Mouse (Mus musculus) MEL (cell line): ENCODE data around the gene Adap2. TPM values are rescaled to one million over a fixed set of nuclear protein-coding genes. Genes with fewer than 3 reads are reported as not detected.

Source experiments
- DNase-seq: peaks from one replicate; pipeline ENCODE4 v3.0.0; 2011; ENCODE audit warnings: low read depth, low spot score
- H3K27ac ChIP-seq: 2 replicates; pipeline ENCODE4 v1.5.1; 2012; ENCODE audit warnings: low read depth, mild to moderate bottlenecking, control low read depth, low read length, moderate library complexity; ENCODE audit not compliant: control insufficient read depth
- H3K27me3 ChIP-seq, 2 experiments: fragments of 150-350 bp in 1 of 2; sonication (generic) in 1 of 2; 2 replicates each; pipeline ENCODE4 v1.6.1; 2012; ENCODE audit warnings: low read length in 2 of 2, mild to moderate bottlenecking in 2 of 2, improper control_type of control experiment in 1 of 2, moderate library complexity in 1 of 2; ENCODE audit not compliant: insufficient read depth in 2 of 2, control insufficient read depth in 1 of 2
- H3K36me3 ChIP-seq, 2 experiments: 2 replicates each; pipeline ENCODE4 v1.6.1; 2012 to 2014; ENCODE audit warnings: low read length in 2 of 2, improper control_type of control experiment in 1 of 2, inconsistent platforms in 1 of 2, mild to moderate bottlenecking in 1 of 2; ENCODE audit not compliant: insufficient read depth in 2 of 2, control insufficient read depth in 1 of 2
- H3K4me1 ChIP-seq, 2 experiments: fragments of 150-350 bp in 1 of 2; sonication (generic) in 1 of 2; 2 replicates each; pipeline ENCODE4 v1.6.1; 2012; ENCODE audit warnings: low read length in 2 of 2, improper control_type of control experiment in 1 of 2, mild to moderate bottlenecking in 1 of 2; ENCODE audit not compliant: insufficient read depth in 2 of 2, control insufficient read depth in 1 of 2
- H3K4me3 ChIP-seq, 2 experiments: fragments of 150-350 bp in 1 of 2; sonication (generic) in 1 of 2; 2 replicates each; pipeline ENCODE4 v1.5.1; 2012; ENCODE audit warnings: low read depth in 2 of 2, low read length in 2 of 2, mild to moderate bottlenecking in 2 of 2, moderate library complexity in 2 of 2, control low read depth in 1 of 2, improper control_type of control experiment in 1 of 2; ENCODE audit not compliant: control insufficient read depth in 1 of 2, insufficient read depth in 1 of 2
- H3K79me2 ChIP-seq: 2 replicates; pipeline ENCODE4 v1.6.1; 2012; ENCODE audit warnings: mild to moderate bottlenecking, low read length, moderate library complexity; ENCODE audit not compliant: control insufficient read depth, poor library complexity, insufficient read depth
- H3K9ac ChIP-seq: 2 replicates; pipeline ENCODE4 v1.6.1; 2012; ENCODE audit warnings: low read depth, mild to moderate bottlenecking, control low read depth, low read length, moderate library complexity; ENCODE audit not compliant: control insufficient read depth, poor library complexity, severe bottlenecking
- H3K9me3 ChIP-seq: fragments of 150-350 bp; sonication (generic); replicated peaks from 2 replicates; pipeline ENCODE4 v1.6.1; 2012; ENCODE audit warnings: mild to moderate bottlenecking, low read length, improper control_type of control experiment, moderate library complexity; ENCODE audit not compliant: insufficient read depth
- BHLHE40 ChIP-seq: IDR thresholded peaks from 2 replicates; pipeline ENCODE4 v1.6.1; 2012; ENCODE audit warnings: low read depth, mild to moderate bottlenecking, inconsistent platforms, low read length, improper control_type of control experiment, borderline replicate concordance
- CHD2 ChIP-seq: IDR thresholded peaks from 2 replicates; pipeline ENCODE4 v1.6.1; 2011; ENCODE audit warnings: low read length, improper control_type of control experiment
- CTCF ChIP-seq, 3 experiments: IDR thresholded peaks in 2 of 3; conservative IDR thresholded peaks in 1 of 3; 2 replicates each; pipeline ENCODE4 v1.5.1; 2011 to 2012; ENCODE audit warnings: low read length in 3 of 3, low read depth in 2 of 3, mild to moderate bottlenecking in 2 of 3, improper control_type of control experiment in 1 of 3, inconsistent platforms in 1 of 3, mixed read lengths in 1 of 3, moderate library complexity in 1 of 3; ENCODE audit not compliant: control insufficient read depth in 1 of 3, insufficient read depth in 1 of 3, poor library complexity in 1 of 3, severe bottlenecking in 1 of 3
- ELF1 ChIP-seq: IDR thresholded peaks from 2 replicates; pipeline ENCODE4 v1.6.1; 2014; ENCODE audit warnings: low read depth, mild to moderate bottlenecking, inconsistent platforms, low read length, improper control_type of control experiment, moderate library complexity
- EP300 ChIP-seq, 2 experiments: IDR thresholded peaks; 2 replicates each; pipeline ENCODE4 v1.6.1; 2011; ENCODE audit warnings: improper control_type of control experiment in 2 of 2, low read length in 2 of 2, low read depth in 1 of 2, mild to moderate bottlenecking in 1 of 2
- ETS1 ChIP-seq: IDR thresholded peaks from 2 replicates; pipeline ENCODE4 v1.6.1; 2012; ENCODE audit warnings: low read depth, mild to moderate bottlenecking, inconsistent platforms, low read length, improper control_type of control experiment, moderate library complexity
- GABPA ChIP-seq: IDR thresholded peaks from 2 replicates; pipeline ENCODE4 v1.6.1; 2012; ENCODE audit warnings: low read depth, mild to moderate bottlenecking, inconsistent platforms, low read length, improper control_type of control experiment, moderate library complexity
- GATA1 ChIP-seq: IDR thresholded peaks from 2 replicates; pipeline ENCODE4 v1.6.1; 2011; ENCODE audit warnings: low read depth, low read length, improper control_type of control experiment
- HCFC1 ChIP-seq: IDR thresholded peaks from 2 replicates; pipeline ENCODE4 v1.6.1; 2012; ENCODE audit warnings: low read depth, mild to moderate bottlenecking, inconsistent platforms, low read length, improper control_type of control experiment, moderate library complexity
- JUND ChIP-seq: IDR thresholded peaks from 2 replicates; pipeline ENCODE4 v1.6.1; 2011; ENCODE audit warnings: low read depth, mild to moderate bottlenecking, improper control_type of control experiment, low read length
- MAFK ChIP-seq: IDR thresholded peaks from 2 replicates; pipeline ENCODE4 v1.6.1; 2011; ENCODE audit warnings: low read depth, mild to moderate bottlenecking, low read length, improper control_type of control experiment, borderline replicate concordance
- MAX ChIP-seq: IDR thresholded peaks from 2 replicates; pipeline ENCODE4 v1.6.1; 2011; ENCODE audit warnings: low read length, improper control_type of control experiment
- MEF2A ChIP-seq: IDR thresholded peaks from 2 replicates; pipeline ENCODE4 v1.6.1; 2014; ENCODE audit warnings: low read depth, mild to moderate bottlenecking, inconsistent platforms, low read length, improper control_type of control experiment; ENCODE audit not compliant: poor library complexity, insufficient replicate concordance, severe bottlenecking; ENCODE audit errors: extremely low read depth
- MYB ChIP-seq: IDR thresholded peaks from 2 replicates; pipeline ENCODE4 v1.6.1; 2011; ENCODE audit warnings: mild to moderate bottlenecking, low read depth, low read length, improper control_type of control experiment
- MYC ChIP-seq: IDR thresholded peaks from 2 replicates; pipeline ENCODE4 v1.6.1; 2011; ENCODE audit warnings: low read depth, mild to moderate bottlenecking, low read length, improper control_type of control experiment, moderate library complexity
- NRF1 ChIP-seq: IDR thresholded peaks from 2 replicates; pipeline ENCODE4 v1.6.1; 2014; ENCODE audit warnings: low read depth, mild to moderate bottlenecking, inconsistent platforms, low read length, improper control_type of control experiment, moderate library complexity; ENCODE audit not compliant: poor library complexity, insufficient read depth, severe bottlenecking
- POLR2A ChIP-seq, 2 experiments: IDR thresholded peaks; 2 replicates each; pipeline ENCODE4 v1.6.1; 2011 to 2012; ENCODE audit warnings: low read length in 2 of 2, mild to moderate bottlenecking in 2 of 2, control low read depth in 1 of 2, improper control_type of control experiment in 1 of 2, low read depth in 1 of 2, moderate library complexity in 1 of 2; ENCODE audit not compliant: control insufficient read depth in 1 of 2, insufficient read depth in 1 of 2, poor library complexity in 1 of 2
- POLR2AphosphoS5 ChIP-seq: IDR thresholded peaks from 2 replicates; pipeline ENCODE4 v1.6.1; 2012; ENCODE audit warnings: low read depth, borderline replicate concordance, mild to moderate bottlenecking, inconsistent platforms, low read length, moderate library complexity, mixed read lengths
- RAD21 ChIP-seq: IDR thresholded peaks from 2 replicates; pipeline ENCODE4 v1.6.1; 2011; ENCODE audit warnings: mild to moderate bottlenecking, low read depth, low read length, improper control_type of control experiment
- RCOR1 ChIP-seq: IDR thresholded peaks from 2 replicates; pipeline ENCODE4 v1.6.1; 2012; ENCODE audit warnings: low read depth, mild to moderate bottlenecking, inconsistent platforms, low read length, improper control_type of control experiment
- SIN3A ChIP-seq: IDR thresholded peaks from 2 replicates; pipeline ENCODE4 v1.6.1; 2012; ENCODE audit warnings: low read length, improper control_type of control experiment, inconsistent platforms
- SMC3 ChIP-seq: IDR thresholded peaks from 2 replicates; pipeline ENCODE4 v1.6.1; 2011; ENCODE audit warnings: low read depth, low read length, improper control_type of control experiment
- TBP ChIP-seq: IDR thresholded peaks from 2 replicates; pipeline ENCODE4 v1.8.0; 2011; ENCODE audit warnings: low read depth, low read length, improper control_type of control experiment
- UBTF ChIP-seq: IDR thresholded peaks from 2 replicates; pipeline ENCODE4 v1.6.1; 2012; ENCODE audit warnings: low read depth, mild to moderate bottlenecking, inconsistent platforms, low read length, improper control_type of control experiment, moderate library complexity, borderline replicate concordance; ENCODE audit not compliant: insufficient read depth
- USF1 ChIP-seq: IDR thresholded peaks from 2 replicates; pipeline ENCODE4 v1.6.1; 2014; ENCODE audit warnings: low read depth, mild to moderate bottlenecking, inconsistent platforms, low read length, improper control_type of control experiment, moderate library complexity
- USF2 ChIP-seq, 2 experiments: IDR thresholded peaks; 2 replicates each; pipeline ENCODE4 v1.6.1; 2011 to 2012; ENCODE audit warnings: improper control_type of control experiment in 2 of 2, low read length in 2 of 2, borderline replicate concordance in 1 of 2, inconsistent platforms in 1 of 2, low read depth in 1 of 2, mild to moderate bottlenecking in 1 of 2; ENCODE audit not compliant: insufficient read depth in 1 of 2
- ZC3H11A ChIP-seq: IDR thresholded peaks from 2 replicates; pipeline ENCODE4 v1.6.1; 2012; ENCODE audit warnings: low read depth, mild to moderate bottlenecking, inconsistent platforms, low read length, improper control_type of control experiment
- ZKSCAN1 ChIP-seq: IDR thresholded peaks from 2 replicates; pipeline ENCODE4 v1.6.1; 2012; ENCODE audit warnings: low read depth, mild to moderate bottlenecking, inconsistent platforms, low read length, improper control_type of control experiment, moderate library complexity
- ZNF384 ChIP-seq: IDR thresholded peaks from 2 replicates; pipeline ENCODE4 v1.6.1; 2012; ENCODE audit warnings: low read depth, mild to moderate bottlenecking, inconsistent platforms, low read length, improper control_type of control experiment
- polyA plus RNA-seq, 2 experiments: library from polyadenylated mRNA; stranded (reverse) in 1 of 2; unstranded in 1 of 2; fragments of >175 nt in 1 of 2; fragments of >200 nt in 1 of 2; gene quantifications; 2 replicates each; pipeline versions ENCODE4 v1.2.1 to v1.2.4; 2012; ENCODE audit warnings: low replicate concordance in 2 of 2, low read depth in 1 of 2; ENCODE audit not compliant: insufficient read length in 2 of 2, insufficient read depth in 1 of 2, missing spikeins in 1 of 2
- total RNA-seq: library from RNA; depleted of rRNA; stranded (reverse); fragments of 300-350 nt; gene quantifications from 2 replicates; pipeline ENCODE4 v1.2.3, GENCODE M21; 2012

The Adap2 gene
- total and polyA plus RNA-seq, 3 experiments: not detected

DNA sequence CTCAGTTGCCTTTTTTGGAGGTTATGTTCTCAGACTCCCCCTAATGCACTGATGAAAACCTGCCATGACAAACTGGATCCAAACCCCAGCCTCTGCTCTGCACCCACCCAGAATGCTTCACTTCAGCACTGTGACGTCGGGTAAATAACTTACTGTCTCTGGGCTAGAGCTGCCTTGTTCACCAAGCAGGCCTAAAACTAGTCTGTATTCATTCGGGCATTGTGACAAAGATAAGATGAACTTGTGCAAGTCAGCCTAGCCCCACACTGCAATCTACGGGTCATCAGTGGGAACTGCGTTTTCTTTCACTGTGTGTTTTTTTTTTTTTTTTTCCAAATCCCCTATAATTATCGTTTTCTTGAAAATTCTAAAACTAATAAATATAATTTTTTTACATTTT, 6.2 kb upstream of the Adap2 start:
- peak overlapping the region; percentile 5; the same call in 1 of the 2 replicates for H3K27ac ChIP-seq
- peak; percentile 79 for DNase-seq

GRCm38 (mm10) chr11:80148313-80148712, 5.6 kb upstream of the Adap2 start:
- Histone ChIP-seq H3K27me3 (no peaks in the 10 kb centered on the region), H3K4me3 (no peak overlapping the region), H3K4me1 (peaks cover 7 to 24% of the 10 kb centered on the region in 2 experiments; a peak in 3 of 4 replicates), H3K9me3 (no peaks in the 10 kb centered on the region), H3K36me3 (peaks cover 0 to 11% of the 10 kb centered on the region in 2 experiments; a peak in 1 of 4 replicates), H3K27ac (no peak overlapping the region), H3K79me2 (no peaks in the 10 kb centered on the region), H3K9ac (no peak overlapping the region)
- no peak for DNase-seq
- TF ChIP-seq POLR2A (IDR thresholded peaks at IDR 0.05; ENCODE audit: control insufficient read depth in 1 of 2, insufficient read depth in 1 of 2, low read depth in 1 of 2, low read length in 2 of 2, poor library complexity in 1 of 2) (no peak), CHD2 (no peak), ELF1 (no peak), USF2 (IDR thresholded peaks at IDR 0.05; ENCODE audit: borderline replicate concordance in 1 of 2, insufficient read depth in 1 of 2, low read depth in 1 of 2, low read length in 2 of 2) (no peak), UBTF (no peak), USF1 (no peak), MEF2A (no peak), POLR2AphosphoS5 (no peak), MAX (no peak), HCFC1 (no peak), JUND (no peak), EP300 (IDR thresholded peaks at IDR 0.05; ENCODE audit: low read depth in 1 of 2, low read length in 2 of 2) (no peak), GABPA (no peak), RCOR1 (no peak), TBP (no peak), MYC (no peak)

More for the DNA sequence above, 6.2 kb upstream of the Adap2 start:
- peak overlapping the region; percentile 6 for H3K9ac ChIP-seq
- H3K36me3 ChIP-seq: peaks cover 0 to 11% of the 10 kb centered on the region in 2 experiments; a peak in 2 of 4 replicates
- H3K4me1 ChIP-seq: peaks cover 7 to 30% of the 10 kb centered on the region in 2 experiments; a peak in 3 of 4 replicates
- H3K4me3 ChIP-seq: no peak overlapping the region
- H3K27me3 ChIP-seq: no peaks in the 10 kb centered on the region
- H3K9me3 ChIP-seq: no peaks in the 10 kb centered on the region
- no peaks in the 10 kb centered on the region for H3K79me2 ChIP-seq
- no peak for TF ChIP-seq USF2 (IDR thresholded peaks at IDR 0.05; ENCODE audit: borderline replicate concordance in 1 of 2, insufficient read depth in 1 of 2, low read depth in 1 of 2, low read length in 2 of 2)
- no peak for TF ChIP-seq EP300 (IDR thresholded peaks at IDR 0.05; ENCODE audit: low read depth in 1 of 2, low read length in 2 of 2)
- no peak; the same call in 1 of the 2 replicates for TF ChIP-seq ZC3H11A
- TF ChIP-seq SMC3: peak; percentile 35
- no peak for TF ChIP-seq NRF1
- no peak for TF ChIP-seq RCOR1
- TF ChIP-seq ETS1: 0 out of 2 replicates have a peak, but pooled peaks have one; percentile 12
- peak; percentile 63; the same call in 1 of the 2 replicates for TF ChIP-seq ZKSCAN1
- TF ChIP-seq BHLHE40: no peak
- TF ChIP-seq MYB: no peak
- peak; percentile 67; the same call in 1 of the 2 replicates for TF ChIP-seq GATA1
- 0 out of 2 replicates have a peak, but pooled peaks have one; percentile 35 for TF ChIP-seq MYC
- TF ChIP-seq RAD21: peak; percentile 44
- TF ChIP-seq ZNF384: peak; percentile 94
- TF ChIP-seq SIN3A: peak; percentile 44; the same call in 1 of the 2 replicates
- no peak for TF ChIP-seq MAX
- no peak for TF ChIP-seq CHD2
- no peak for TF ChIP-seq MAFK
- TF ChIP-seq ELF1: 0 out of 2 replicates have a peak, but pooled peaks have one; percentile 9
- TF ChIP-seq CTCF (IDR thresholded peaks at IDR 0.05 in 2 of 3, conservative IDR thresholded peaks at IDR 0.05 in 1 of 3; ENCODE audit: control insufficient read depth in 1 of 3, insufficient read depth in 1 of 3, low read depth in 2 of 3, low read length in 3 of 3, poor library complexity in 1 of 3, severe bottlenecking in 1 of 3): peak in 2 of 3 experiments; percentile 14 to 50; a peak in 2 of 6 replicates
- 0 out of 2 replicates have a peak, but pooled peaks have one; percentile 51 for TF ChIP-seq HCFC1
- TF ChIP-seq, all 39 proteins: peak for 11
